Mouse (Mus musculus): ENCODE data around the gene Blnk. TPM values are rescaled to one million over a fixed set of nuclear protein-coding genes. Genes with fewer than 3 reads are reported as not detected.

Blnk gene
- polyA plus RNA-seq (2015; fragmentation: Nextera tagmentation; extraction: Ambion mirVana), result 5.7 and 6.7 TPM in 2 replicates

GRCm38 (mm10) chr19:40994057-40994585 lies at the start of gene Blnk:
Gene Blnk (minus strand): TSS chr19:40994535.
- peak; percentile 83 for ATAC-seq (ENCODE audit: insufficient read depth, low FRiP score, low read depth)
- H3K27me3 ChIP-seq (replicated peaks), result no peaks in the 10 kb centered on the region
- peaks cover 2% of the 10 kb centered on the region; the same call in 1 of the 2 replicates for H3K4me1 ChIP-seq
- no peaks in the 10 kb centered on the region for H3K9me3 ChIP-seq
- H3K4me3 ChIP-seq (replicated peaks), result no peak within 1 kb of the TSS
- H3K36me3 ChIP-seq, result no peaks in the 10 kb centered on the region
- peak within 1 kb of the TSS; percentile 31 for H3K4me2 ChIP-seq
- 29% methylated on average over 8 of the region's 8 CpGs for WGBS
- peak within 1 kb of the TSS; percentile 41; the same call in 1 of the 2 replicates for H3K27ac ChIP-seq
- H3K9ac ChIP-seq, result no peak within 1 kb of the TSS

DNA sequence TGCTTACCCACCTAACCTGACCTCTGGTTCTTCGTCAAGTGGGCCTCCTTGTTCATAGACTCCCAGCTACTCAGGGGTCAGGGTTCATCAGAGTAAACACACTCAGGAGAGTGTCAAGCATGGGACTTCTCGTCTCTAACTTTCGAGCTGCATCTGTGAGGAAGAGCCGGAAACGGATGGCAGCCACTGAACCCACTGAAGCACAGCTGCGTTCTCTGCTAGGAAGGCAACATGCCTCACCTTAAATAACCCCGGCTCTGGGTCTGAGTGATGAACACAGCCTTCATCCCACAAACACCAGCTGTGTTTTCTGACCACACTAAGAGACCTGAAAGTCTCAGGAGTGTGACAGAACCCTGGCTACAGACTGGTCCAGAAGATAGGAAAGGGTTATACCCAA lies 44.8 kb upstream of the Blnk start:
- ATAC-seq (ENCODE audit: insufficient read depth, low FRiP score, low read depth), result no peak
- no peak overlapping the region for H3K4me2 ChIP-seq

DNA sequence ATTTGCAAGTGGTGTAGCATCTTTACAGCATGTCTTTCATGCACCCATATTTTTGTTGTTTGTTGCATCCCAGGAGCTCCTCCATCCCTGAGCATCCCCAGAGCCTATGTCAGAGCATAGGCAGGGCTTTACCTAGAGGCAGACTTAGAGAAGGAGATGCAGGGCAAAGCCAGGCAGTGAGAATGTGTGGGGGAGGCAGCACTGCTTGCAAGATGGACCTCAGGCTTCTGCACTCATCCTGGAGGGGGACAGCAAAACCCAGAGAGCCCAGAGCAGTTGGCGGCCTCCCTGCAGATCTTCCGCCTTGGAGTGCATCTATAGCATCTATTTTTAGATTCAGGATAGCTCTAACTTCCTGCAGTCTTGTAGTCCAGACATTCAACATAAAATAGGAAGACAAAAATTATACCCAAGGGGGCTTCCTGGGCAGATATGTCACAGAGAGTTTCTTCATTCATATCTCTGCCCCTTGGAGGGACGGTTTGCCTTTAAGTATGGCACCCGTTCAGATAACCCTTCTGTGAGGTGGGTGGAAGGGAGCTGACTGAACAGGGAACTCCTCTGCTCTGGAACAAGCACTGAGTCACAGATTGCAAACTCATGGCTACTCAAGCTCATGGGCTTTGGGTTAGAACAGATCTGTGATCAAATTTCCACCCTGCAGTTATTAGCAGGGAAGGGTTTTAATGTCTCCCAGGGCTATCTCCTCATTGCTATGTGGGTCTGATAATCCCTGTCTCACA lies 41.6 kb upstream of the Blnk start:
- no peaks in the 10 kb centered on the region for H3K9me3 ChIP-seq
- no peak overlapping the region for H3K4me2 ChIP-seq
- no peaks in the 10 kb centered on the region for H3K27me3 ChIP-seq (replicated peaks)
- H3K27ac ChIP-seq, result no peak overlapping the region
- no peaks in the 10 kb centered on the region for H3K4me1 ChIP-seq
- WGBS, result 66% methylated on average over 4 of the region's 4 CpGs
- H3K4me3 ChIP-seq (replicated peaks), result no peak overlapping the region
- no peaks in the 10 kb centered on the region for H3K36me3 ChIP-seq
- no peak for ATAC-seq (ENCODE audit: insufficient read depth, low FRiP score, low read depth)
- H3K9ac ChIP-seq, result no peak overlapping the region

More for the DNA sequence above, 44.8 kb upstream of the Blnk start:
- WGBS, result 64% methylated on average over 7 of the region's 7 CpGs
- Histone ChIP-seq H3K27me3 (replicated peaks) (no peaks in the 10 kb centered on the region), H3K9ac (no peak overlapping the region), H3K27ac (no peak overlapping the region), H3K36me3 (no peaks in the 10 kb centered on the region), H3K4me3 (replicated peaks) (no peak overlapping the region), H3K9me3 (no peaks in the 10 kb centered on the region), H3K4me1 (no peaks in the 10 kb centered on the region)

- Histone ChIP-seq H3K4me3 (replicated peaks) (no peak overlapping the region), H3K36me3 (no peaks in the 10 kb centered on the region), H3K4me1 (no peaks in the 10 kb centered on the region), H3K27me3 (replicated peaks) (no peaks in the 10 kb centered on the region), H3K9ac (no peak overlapping the region), H3K27ac (no peak overlapping the region), H3K4me2 (no peak overlapping the region), H3K9me3 (no peaks in the 10 kb centered on the region)
- WGBS, result 78% methylated on average over 6 of the region's 6 CpGs
- no peak for ATAC-seq (ENCODE audit: insufficient read depth, low FRiP score, low read depth)
Measured at GRCm38 (mm10) chr19:41031869-41032268, 37.5 kb upstream of the Blnk start.

- ATAC-seq (ENCODE audit: insufficient read depth, low FRiP score, low read depth), result no peak
- 52% methylated on average over 11 of the region's 11 CpGs for WGBS
- Histone ChIP-seq H3K36me3 (no peaks in the 10 kb centered on the region), H3K4me1 (no peaks in the 10 kb centered on the region), H3K27ac (no peak overlapping the region), H3K4me2 (no peak overlapping the region), H3K4me3 (replicated peaks) (no peak overlapping the region), H3K27me3 (replicated peaks) (no peaks in the 10 kb centered on the region), H3K9ac (no peak overlapping the region), H3K9me3 (no peaks in the 10 kb centered on the region)
Measured at GRCm38 (mm10) chr19:41031009-41031408, 36.7 kb upstream of the Blnk start.

GRCm38 (mm10) chr19:41030161-41030560 lies 35.8 kb upstream of the Blnk start:
- no peaks in the 10 kb centered on the region for H3K27me3 ChIP-seq (replicated peaks)
- no peak for ATAC-seq (ENCODE audit: insufficient read depth, low FRiP score, low read depth)

GRCm38 (mm10) chr19:41029219-41029618 lies 34.9 kb upstream of the Blnk start, which contains the start of gene Dntt:
Gene Dntt (plus strand): TSS chr19:41029275.
- Histone ChIP-seq H3K9ac (no peak within 1 kb of the TSS), H3K4me3 (replicated peaks) (no peak within 1 kb of the TSS), H3K36me3 (no peaks in the 10 kb centered on the region), H3K4me2 (no peak within 1 kb of the TSS), H3K4me1 (no peaks in the 10 kb centered on the region), H3K27ac (no peak within 1 kb of the TSS), H3K27me3 (replicated peaks) (no peaks in the 10 kb centered on the region), H3K9me3 (no peaks in the 10 kb centered on the region)
- no peak for ATAC-seq (ENCODE audit: insufficient read depth, low FRiP score, low read depth)
- 74% methylated on average over 6 of the region's 6 CpGs for WGBS

More at GRCm38 (mm10) chr19:41030161-41030560, 35.8 kb upstream of the Blnk start:
- Histone ChIP-seq H3K4me1 (no peaks in the 10 kb centered on the region), H3K36me3 (no peaks in the 10 kb centered on the region), H3K9ac (no peak overlapping the region), H3K27ac (no peak overlapping the region), H3K4me3 (replicated peaks) (no peak overlapping the region), H3K9me3 (no peaks in the 10 kb centered on the region), H3K4me2 (no peak overlapping the region)
- WGBS, result 70% methylated on average over 6 of the region's 6 CpGs

- no peak overlapping the region for H3K9ac ChIP-seq
- H3K27ac ChIP-seq, result no peak overlapping the region
- no peak for ATAC-seq (ENCODE audit: insufficient read depth, low FRiP score, low read depth)
- 90% methylated on average over 9 of the region's 9 CpGs for WGBS
- no peaks in the 10 kb centered on the region for H3K36me3 ChIP-seq
- no peaks in the 10 kb centered on the region for H3K9me3 ChIP-seq
- H3K4me1 ChIP-seq, result no peaks in the 10 kb centered on the region
- H3K4me2 ChIP-seq, result no peak overlapping the region
- H3K27me3 ChIP-seq (replicated peaks), result no peaks in the 10 kb centered on the region
- H3K4me3 ChIP-seq (replicated peaks), result no peak overlapping the region
Measured at GRCm38 (mm10) chr19:41027601-41028000, 33.3 kb upstream of the Blnk start.

DNA sequence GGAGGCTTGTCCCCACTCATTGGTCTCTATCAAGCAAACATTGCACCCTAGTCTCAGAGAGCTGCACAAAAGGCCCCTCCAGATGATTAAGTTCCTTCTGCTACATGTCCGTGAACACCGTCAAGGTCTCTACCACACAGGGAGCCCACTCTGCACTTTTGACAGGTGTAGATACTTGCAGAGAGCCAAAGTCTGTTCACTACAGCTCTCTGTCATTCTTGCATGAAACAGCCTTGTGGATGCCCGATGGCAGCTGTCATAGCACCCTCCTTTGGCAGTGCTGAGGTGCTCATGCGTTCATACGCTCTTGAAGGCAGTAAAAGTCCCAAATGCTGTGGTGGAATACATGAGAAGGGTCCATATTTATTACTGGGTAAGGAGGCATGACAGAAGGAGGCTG lies 32.7 kb upstream of the Blnk start:
- no peaks in the 10 kb centered on the region for H3K27me3 ChIP-seq (replicated peaks)
- WGBS, result 78% methylated on average over 5 of the region's 5 CpGs
- H3K36me3 ChIP-seq, result no peaks in the 10 kb centered on the region
- no peak overlapping the region for H3K4me3 ChIP-seq (replicated peaks)
- no peak overlapping the region for H3K4me2 ChIP-seq
- no peak for ATAC-seq (ENCODE audit: insufficient read depth, low FRiP score, low read depth)
- H3K9me3 ChIP-seq, result no peaks in the 10 kb centered on the region
- H3K9ac ChIP-seq, result no peak overlapping the region
- no peak overlapping the region for H3K27ac ChIP-seq
- no peaks in the 10 kb centered on the region for H3K4me1 ChIP-seq

GRCm38 (mm10) chr19:41026551-41026950 lies 32.2 kb upstream of the Blnk start:
- Histone ChIP-seq H3K9me3 (no peaks in the 10 kb centered on the region), H3K9ac (no peak overlapping the region), H3K4me1 (no peaks in the 10 kb centered on the region), H3K4me2 (no peak overlapping the region), H3K4me3 (replicated peaks) (no peak overlapping the region), H3K27me3 (replicated peaks) (no peaks in the 10 kb centered on the region), H3K27ac (no peak overlapping the region), H3K36me3 (no peaks in the 10 kb centered on the region)
- no peak for ATAC-seq (ENCODE audit: insufficient read depth, low FRiP score, low read depth)
- WGBS, result 81% methylated on average over 8 of the region's 8 CpGs

- Histone ChIP-seq H3K9me3 (no peaks in the 10 kb centered on the region), H3K4me3 (replicated peaks) (no peak overlapping the region), H3K27me3 (replicated peaks) (no peaks in the 10 kb centered on the region), H3K4me2 (no peak overlapping the region), H3K36me3 (no peaks in the 10 kb centered on the region), H3K27ac (no peak overlapping the region), H3K4me1 (no peaks in the 10 kb centered on the region), H3K9ac (no peak overlapping the region)
- WGBS, result 75% methylated on average over 4 of the region's 4 CpGs
- ATAC-seq (ENCODE audit: insufficient read depth, low FRiP score, low read depth), result no peak
Measured at GRCm38 (mm10) chr19:41022244-41022643, 27.9 kb upstream of the Blnk start.

- Histone ChIP-seq H3K27me3 (replicated peaks) (no peaks in the 10 kb centered on the region), H3K9me3 (no peaks in the 10 kb centered on the region), H3K4me1 (peaks cover 4% of the 10 kb centered on the region), H3K36me3 (no peaks in the 10 kb centered on the region), H3K4me2 (no peak overlapping the region), H3K27ac (no peak overlapping the region), H3K9ac (no peak overlapping the region), H3K4me3 (replicated peaks) (no peak overlapping the region)
- no peak for ATAC-seq (ENCODE audit: insufficient read depth, low FRiP score, low read depth)
- 51% methylated on average over 3 of the region's 3 CpGs for WGBS
Measured at GRCm38 (mm10) chr19:41020537-41020936, 26.2 kb upstream of the Blnk start.

Data from stomach, embryonic 15.5 days (tissue).